In the genomic region with DNA sequence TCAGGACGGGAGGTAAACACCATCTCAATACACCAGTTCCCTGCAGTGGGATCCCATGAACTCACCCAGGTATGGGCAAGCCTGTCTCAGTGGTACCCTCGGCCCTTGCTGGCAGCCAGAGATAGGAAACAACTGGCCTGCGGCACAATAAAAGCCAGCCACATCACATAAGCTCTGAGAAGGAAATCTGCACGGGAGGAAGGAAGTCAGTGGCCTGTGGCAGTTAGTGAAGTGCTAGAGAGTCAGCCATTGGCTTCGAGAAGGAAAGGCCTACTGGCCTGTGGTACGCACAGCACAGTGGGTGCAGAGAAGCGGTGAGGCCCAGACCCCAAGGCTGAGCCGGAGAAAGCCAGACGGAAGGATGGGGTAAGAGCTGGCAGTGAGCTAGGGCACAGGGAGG, we compare ENCODE assay signal across 15 mouse cellular contexts. TPM values are rescaled to one million over a fixed set of nuclear protein-coding genes. Genes with fewer than 3 reads are reported as not detected.
DNase-seq lines count a peak whose midpoint lies in the region; TF ChIP-seq lines count a peak whose summit lies in the region.
"Had no signal": no experiment of that assay in that cellular context is flagged by ENCODE, and none has a peak within 500 bp of the region (broad histone marks: within the 10 kb centered on the region; RNA-seq: fewer than 3 reads in every experiment).

No protein-coding gene starts in this region.

- no peaks in the 10 kb centered on the region for H3K36me3 ChIP-seq in thymus, adult 2 months (ENCODE audit: control insufficient read depth, insufficient read depth, low read length)
- H3K36me3 ChIP-seq in limb, embryonic 10.5 days, result no peaks in the 10 kb centered on the region
- no peaks in the 10 kb centered on the region for H3K36me3 ChIP-seq in midbrain, embryonic 10.5 days
- no peaks in the 10 kb centered on the region for H3K36me3 ChIP-seq in embryonic facial prominence, embryonic 10.5 days (replicated peaks)
- H3K36me3 ChIP-seq: G1E; intestine, embryonic 15.5 days; kidney, embryonic 15.5 days; neural tube, embryonic 13.5 days had no signal

- 9% methylated on average over 9 of the region's 9 CpGs for WGBS in thymus, adult 2 months
- 81% methylated on average over 9 of the region's 9 CpGs for WGBS in limb, embryonic 10.5 days
- WGBS in midbrain, embryonic 10.5 days, result 79% methylated on average over 9 of the region's 9 CpGs
- 85% methylated on average over 9 of the region's 9 CpGs for WGBS in embryonic facial prominence, embryonic 10.5 days

- H3K9me3 ChIP-seq in limb, embryonic 10.5 days (replicated peaks), result no peaks in the 10 kb centered on the region
- no peaks in the 10 kb centered on the region for H3K9me3 ChIP-seq in midbrain, embryonic 10.5 days (replicated peaks)
- H3K9me3 ChIP-seq in embryonic facial prominence, embryonic 10.5 days, result no peaks in the 10 kb centered on the region
- H3K9me3 ChIP-seq: intestine, embryonic 15.5 days; kidney, embryonic 15.5 days; neural tube, embryonic 13.5 days had no signal

- TF ChIP-seq CTCF in thymus, adult 2 months (IDR thresholded peaks at IDR 0.05; ENCODE audit: borderline replicate concordance, control insufficient read depth, extremely low read depth, insufficient read depth, low read length, poor library complexity), result no peak

- H3K4me3 ChIP-seq in thymus, adult 2 months (ENCODE audit: control insufficient read depth, insufficient read depth, low read length), result no peak overlapping the region
- no peak overlapping the region for H3K4me3 ChIP-seq in limb, embryonic 10.5 days
- no peak overlapping the region for H3K4me3 ChIP-seq in midbrain, embryonic 10.5 days
- no peak overlapping the region for H3K4me3 ChIP-seq in embryonic facial prominence, embryonic 10.5 days
- H3K4me3 ChIP-seq: erythroblast, embryonic 14.5 days; intestine, embryonic 15.5 days; kidney, embryonic 15.5 days; neural tube, embryonic 13.5 days had no signal

- H3K4me1 ChIP-seq in thymus, adult 2 months (replicated peaks; ENCODE audit: control insufficient read depth, insufficient read depth, low read length), result peaks cover 12% of the 10 kb centered on the region
- no peaks in the 10 kb centered on the region for H3K4me1 ChIP-seq in limb, embryonic 10.5 days
- no peaks in the 10 kb centered on the region for H3K4me1 ChIP-seq in midbrain, embryonic 10.5 days
- no peaks in the 10 kb centered on the region for H3K4me1 ChIP-seq in embryonic facial prominence, embryonic 10.5 days
- H3K4me1 ChIP-seq: intestine, embryonic 15.5 days; kidney, embryonic 15.5 days; neural tube, embryonic 13.5 days had no signal

- H3K27ac ChIP-seq in thymus, adult 2 months (ENCODE audit: control insufficient read depth, insufficient read depth, low read length), result peak overlapping the region; percentile 9; the same call in 1 of the 2 replicates
- H3K27ac ChIP-seq in limb, embryonic 10.5 days, result peak overlapping the region; percentile 8; the same call in 1 of the 2 replicates
- no peak overlapping the region for H3K27ac ChIP-seq in midbrain, embryonic 10.5 days (replicated peaks)
- H3K27ac ChIP-seq in embryonic facial prominence, embryonic 10.5 days (replicated peaks), result no peak overlapping the region; the same call in 1 of the 2 replicates
- H3K27ac ChIP-seq: hindbrain, embryonic 14.5 days; intestine, embryonic 15.5 days; kidney, embryonic 15.5 days; neural tube, embryonic 13.5 days had no signal

- DNase-seq in thymus, adult 2 months, result peak; percentile 23
- no peak for DNase-seq in thymus, postnatal 10 days (ENCODE audit: low spot score in 2 of 2)
- no peak for DNase-seq in limb, embryonic 10.5 days (ENCODE audit: low spot score)
- DNase-seq in natural killer cell, adult 2 months (ENCODE audit: low spot score in 2 of 2), result peak; percentile 42 to 50
- DNase-seq in midbrain, embryonic 10.5 days (ENCODE audit: low spot score), result no peak
- no peak for DNase-seq in embryonic facial prominence, embryonic 10.5 days (ENCODE audit: low spot score)
- no peak for DNase-seq in cerebellum, adult 9-11 months
- DNase-seq: cerebellum, postnatal 14 days; right cerebral cortex, postnatal 25 days had no signal

- no peaks in the 10 kb centered on the region for H3K27me3 ChIP-seq in thymus, adult 2 months (ENCODE audit: control insufficient read depth, insufficient read depth, low read length)
- 0 out of 2 replicates have a peak, but pooled peaks cover 3% of the 10 kb centered on the region for H3K27me3 ChIP-seq in limb, embryonic 10.5 days (ENCODE audit: low read depth, poor library complexity, severe bottlenecking)
- no peaks in the 10 kb centered on the region for H3K27me3 ChIP-seq in midbrain, embryonic 10.5 days (ENCODE audit: low read depth, poor library complexity, severe bottlenecking)
- H3K27me3 ChIP-seq in embryonic facial prominence, embryonic 10.5 days (replicated peaks; ENCODE audit: low read depth, poor library complexity, severe bottlenecking), result no peaks in the 10 kb centered on the region
- H3K27me3 ChIP-seq: intestine, embryonic 15.5 days; kidney, embryonic 15.5 days; neural tube, embryonic 13.5 days had no signal

- TF ChIP-seq POLR2A in thymus, adult 2 months (IDR thresholded peaks at IDR 0.05; ENCODE audit: control insufficient read depth, extremely low read depth, insufficient read depth, low read length, poor library complexity), result no peak

RNA-seq across cellular contexts. Expression of a gene that starts 20.2 kb away (rescaled TPM):
- polyA plus RNA-seq in thymus, adult 2 months (2012; rRNA removed), result 21.0 and 22.4 TPM in 2 replicates
- polyA plus RNA-seq in limb, embryonic 10.5 days (2016; fragmentation: Nextera tagmentation; extraction: Ambion mirVana), result 0.11 TPM in 2 replicates
- polyA plus RNA-seq in midbrain, embryonic 10.5 days (2016; fragmentation: Nextera tagmentation; extraction: Ambion mirVana), result 0.04 and 0.09 TPM in 2 replicates
- polyA plus RNA-seq in embryonic facial prominence, embryonic 10.5 days (2016; fragmentation: Nextera tagmentation; extraction: Ambion mirVana), result 0.15 and 0.19 TPM in 2 replicates
- polyA plus RNA-seq: erythroblast, embryonic 14.5 days; G1E had no signal

RNA-seq across cellular contexts. Expression of a gene that starts 31.7 kb away (rescaled TPM):
- polyA plus RNA-seq in thymus, adult 2 months (2012; rRNA removed), result 22.4 and 24.3 TPM in 2 replicates
- 2.0 and 2.5 TPM in 2 replicates for polyA plus RNA-seq in limb, embryonic 10.5 days (2016; fragmentation: Nextera tagmentation; extraction: Ambion mirVana)
- polyA plus RNA-seq in midbrain, embryonic 10.5 days (2016; fragmentation: Nextera tagmentation; extraction: Ambion mirVana), result 2.3 and 3.0 TPM in 2 replicates
- 2.2 and 2.8 TPM in 2 replicates for polyA plus RNA-seq in embryonic facial prominence, embryonic 10.5 days (2016; fragmentation: Nextera tagmentation; extraction: Ambion mirVana)
- polyA plus RNA-seq: G1E had no signal

Comparison
In these comparisons a context has a peak if more than half of its experiments do, and no peak if none do; other contexts are left out.
1. DNase-seq: peak in thymus, adult 2 months (single experiment) and natural killer cell, adult 2 months (2 of 2); none in thymus, postnatal 10 days (0 of 2), limb, embryonic 10.5 days (single experiment), midbrain, embryonic 10.5 days (single experiment), embryonic facial prominence, embryonic 10.5 days (single experiment) and cerebellum, adult 9-11 months (single experiment).
2. H3K27ac ChIP-seq: peak in thymus, adult 2 months (single experiment) and limb, embryonic 10.5 days (single experiment); none in midbrain, embryonic 10.5 days (single experiment) and embryonic facial prominence, embryonic 10.5 days (single experiment).
3. RNA of a gene that starts 20.2 kb away (polyA plus RNA-seq): 21.0 to 22.4 TPM in thymus, adult 2 months; 0.15 to 0.19 TPM in embryonic facial prominence, embryonic 10.5 days, 0.11 TPM in limb, embryonic 10.5 days and 0.04 to 0.09 TPM in midbrain, embryonic 10.5 days; every median in the first group is over 10 times any median in the second.